Mouse (Mus musculus) forebrain, embryonic 11.5 days (tissue): ENCODE results near the gene Krtap5-2. TPM values are rescaled to one million over a fixed set of nuclear protein-coding genes. Genes with fewer than 3 reads are reported as not detected.
"Not testable (repeated sequence)": the region's sequence is repeated elsewhere in the genome, so short reads cannot be mapped to it uniquely, and the experiment has no call there.

Source experiments
- ATAC-seq: fragments of 200-750 bp; cut with Nextera tagmentation; replicated peaks from 2 replicates; pipeline ENCODE4 v1.8.0; 2017; ENCODE audit warnings: moderate TSS enrichment; ENCODE audit not compliant: low FRiP score
- DNase-seq: peaks from one replicate; pipeline ENCODE4 v3.0.0-alpha.2; 2017; ENCODE audit warnings: low spot score
- H3K27ac ChIP-seq: fragments of 300-500 bp; sonication (generic); 2 replicates; pipeline ENCODE4 v1.5.1; 2014; ENCODE audit warnings: low read depth, low read length
- H3K27me3 ChIP-seq: fragments of 300-500 bp; sonication (generic); 2 replicates; pipeline ENCODE4 v1.6.1; 2014; ENCODE audit warnings: mild to moderate bottlenecking, low read length, mixed read lengths; ENCODE audit not compliant: control insufficient read depth, insufficient read depth
- H3K36me3 ChIP-seq: fragments of 300-500 bp; sonication (generic); 2 replicates; pipeline ENCODE4 v1.6.1; 2014; ENCODE audit warnings: mild to moderate bottlenecking, low read length, moderate library complexity, mixed read lengths; ENCODE audit not compliant: control insufficient read depth, insufficient read depth
- H3K4me1 ChIP-seq: fragments of 300-500 bp; sonication (generic); replicated peaks from 2 replicates; pipeline ENCODE4 v1.6.1; 2014; ENCODE audit warnings: low read length, mixed read lengths; ENCODE audit not compliant: control insufficient read depth, insufficient read depth
- H3K4me2 ChIP-seq: fragments of 300-500 bp; sonication (generic); 2 replicates; pipeline ENCODE4 v1.6.1; 2014; ENCODE audit warnings: low read depth, mild to moderate bottlenecking, low read length, moderate library complexity, mixed read lengths; ENCODE audit not compliant: severe bottlenecking
- H3K4me3 ChIP-seq: fragments of 300-500 bp; sonication (generic); 2 replicates; pipeline ENCODE4 v1.5.1; 2014; ENCODE audit warnings: low read depth, low read length
- H3K9ac ChIP-seq: fragments of 300-500 bp; sonication (generic); 2 replicates; pipeline ENCODE4 v1.6.1; 2014; ENCODE audit warnings: low read length
- H3K9me3 ChIP-seq: fragments of 300-500 bp; sonication (generic); 2 replicates; pipeline ENCODE4 v1.6.1; 2016; ENCODE audit warnings: low read length, mixed read lengths; ENCODE audit not compliant: control insufficient read depth
- WGBS: fragments of 180-500 bp; shearing (Covaris S2); extraction: QIAGEN DNeasy Blood & Tissue Kit; methylation state at CpG from one replicate; pipeline ENCODE4 v1.1.7; 2014; 5-methylcytosine and 5-hydroxymethylcytosine counted together
- polyA plus RNA-seq: library from polyadenylated mRNA; unstranded; fragments of >200 nt; fragmentation: Nextera tagmentation; extraction: Ambion mirVana; gene quantifications from 2 replicates; pipeline ENCODE4 v1.2.1, GENCODE M21; 2014

Krtap5-2 gene
- polyA plus RNA-seq, 1 experiment from 2014 or later, result not detected

- H3K27ac ChIP-seq, result no peak overlapping the region
- no peaks in the 10 kb centered on the region for H3K4me1 ChIP-seq
- H3K27me3 ChIP-seq, result no peaks in the 10 kb centered on the region
- no peaks in the 10 kb centered on the region for H3K36me3 ChIP-seq
- no peak overlapping the region for H3K4me3 ChIP-seq
- ATAC-seq (no peak), DNase-seq (no peak)
- H3K9me3 ChIP-seq, result no peaks in the 10 kb centered on the region
- H3K9ac ChIP-seq, result no peak overlapping the region
- no peak overlapping the region for H3K4me2 ChIP-seq
Observed at GRCm38 (mm10) chr7:142148633-142149032, 27.2 kb downstream of the Krtap5-2 start.

GRCm38 (mm10) chr7:142146033-142146432, 29.8 kb downstream of the Krtap5-2 start:
- Histone ChIP-seq H3K4me1 (no peaks in the 10 kb centered on the region), H3K36me3 (no peaks in the 10 kb centered on the region), H3K27me3 (no peaks in the 10 kb centered on the region), H3K27ac (no peak overlapping the region), H3K4me3 (no peak overlapping the region), H3K4me2 (no peak overlapping the region), H3K9me3 (no peaks in the 10 kb centered on the region), H3K9ac (no peak overlapping the region)
- 11% methylated on average over 1 of the region's 1 CpGs for WGBS
- ATAC-seq (no peak), DNase-seq (peak; percentile 65)

- Histone ChIP-seq H3K9me3 (no peaks in the 10 kb centered on the region), H3K9ac (no peak overlapping the region), H3K4me3 (no peak overlapping the region), H3K27ac (no peak overlapping the region), H3K27me3 (no peaks in the 10 kb centered on the region), H3K36me3 (no peaks in the 10 kb centered on the region), H3K4me1 (no peaks in the 10 kb centered on the region), H3K4me2 (no peak overlapping the region)
- DNase-seq (no peak), ATAC-seq (no peak)
- 49% methylated on average over 4 of the region's 4 CpGs for WGBS
Observed at GRCm38 (mm10) chr7:142145413-142145940, 30.3 kb downstream of the Krtap5-2 start.

GRCm38 (mm10) chr7:142144507-142144906, 31.3 kb downstream of the Krtap5-2 start, which contains the start of gene Gm45337:
Gene Gm45337, minus strand, starts transcription at chr7:142144607.
- no peak for DNase-seq
- Histone ChIP-seq H3K27me3 (no peaks in the 10 kb centered on the region), H3K9ac (no peak within 1 kb of the TSS), H3K4me2 (no peak within 1 kb of the TSS), H3K4me3 (no peak within 1 kb of the TSS), H3K36me3 (no peaks in the 10 kb centered on the region), H3K27ac (no peak within 1 kb of the TSS), H3K9me3 (no peaks in the 10 kb centered on the region), H3K4me1 (no peaks in the 10 kb centered on the region)
- ATAC-seq, result no peak
- WGBS, result 76% methylated on average over 1 of the region's 1 CpGs

- not testable (repeated sequence) for H3K9ac ChIP-seq, ATAC-seq, H3K36me3 ChIP-seq, H3K4me2 ChIP-seq, H3K4me1 ChIP-seq, H3K27ac ChIP-seq, H3K9me3 ChIP-seq, H3K4me3 ChIP-seq, DNase-seq, H3K27me3 ChIP-seq
- 62% methylated on average over 1 of the region's 1 CpGs for WGBS
Observed at GRCm38 (mm10) chr7:142143506-142144010, 32.2 kb downstream of the Krtap5-2 start.

- H3K36me3 ChIP-seq, result no peaks in the 10 kb centered on the region
- no peak overlapping the region for H3K4me3 ChIP-seq
- H3K4me2 ChIP-seq, result no peak overlapping the region
- WGBS, result 47% methylated on average over 1 of the region's 1 CpGs
- H3K4me1 ChIP-seq, result no peaks in the 10 kb centered on the region
- no peaks in the 10 kb centered on the region for H3K9me3 ChIP-seq
- H3K27ac ChIP-seq, result no peak overlapping the region
- no peak overlapping the region for H3K9ac ChIP-seq
- H3K27me3 ChIP-seq, result no peaks in the 10 kb centered on the region
- DNase-seq (no peak), ATAC-seq (no peak)
Observed at GRCm38 (mm10) chr7:142140696-142141095, 35.1 kb downstream of the Krtap5-2 start.

GRCm38 (mm10) chr7:142135934-142136333, 39.9 kb downstream of the Krtap5-2 start, which contains the start of gene Gm39115:
Gene Gm39115, minus strand, starts transcription at chr7:142136034.
- not testable (repeated sequence) for DNase-seq, H3K27ac ChIP-seq, H3K27me3 ChIP-seq, H3K4me3 ChIP-seq, H3K9me3 ChIP-seq, H3K4me1 ChIP-seq, ATAC-seq, H3K9ac ChIP-seq, H3K36me3 ChIP-seq, H3K4me2 ChIP-seq
- WGBS, result 48% methylated on average over 2 of the region's 2 CpGs

- H3K9me3 ChIP-seq, result no peaks in the 10 kb centered on the region
- H3K4me3 ChIP-seq, result no peak overlapping the region
- no peaks in the 10 kb centered on the region for H3K4me1 ChIP-seq
- DNase-seq, result no peak
- H3K9ac ChIP-seq, result no peak overlapping the region
- no peak overlapping the region for H3K4me2 ChIP-seq
- WGBS, result 64% methylated on average over 4 of the region's 4 CpGs
- no peaks in the 10 kb centered on the region for H3K27me3 ChIP-seq
- no peak for ATAC-seq
- H3K27ac ChIP-seq, result no peak overlapping the region
- no peaks in the 10 kb centered on the region for H3K36me3 ChIP-seq
Observed at GRCm38 (mm10) chr7:142134206-142134995, 41.4 kb downstream of the Krtap5-2 start.
